Mouse (Mus musculus): ENCODE measurements around the gene Letmd1. TPM values are rescaled to one million over a fixed set of nuclear protein-coding genes. Genes with fewer than 3 reads are reported as not detected.

Gene Letmd1
- polyA plus RNA-seq, 1 experiment from 2014 or later, result 59.5 TPM

DNA sequence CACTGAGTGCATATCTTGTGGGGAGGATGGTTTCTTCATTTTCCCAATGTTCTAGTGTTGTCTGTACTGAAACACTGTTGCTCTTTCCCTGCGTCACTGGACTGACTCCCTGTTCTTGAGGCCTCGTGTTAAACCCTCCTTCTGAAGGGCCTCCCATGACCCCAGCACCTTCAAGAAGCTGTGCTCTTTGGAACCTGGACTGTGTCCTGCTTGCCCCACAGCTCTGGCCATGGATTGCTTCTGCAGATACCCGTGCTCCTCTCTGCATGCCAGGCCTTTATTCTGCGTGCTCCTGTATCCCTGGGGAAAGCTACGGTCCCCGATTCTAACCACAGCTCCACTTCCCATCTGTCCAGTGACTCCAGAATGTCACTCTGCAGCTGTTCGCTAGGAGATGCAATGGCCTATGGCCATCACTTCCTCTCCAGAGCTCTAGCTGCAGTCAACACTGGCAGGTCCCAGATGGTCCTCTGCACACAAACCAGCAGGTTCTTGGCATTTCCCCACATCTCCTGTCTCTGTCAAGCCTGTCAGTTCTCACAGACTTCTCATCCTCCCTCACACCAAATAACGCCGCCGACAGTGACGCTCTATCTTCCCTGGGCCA lies 38.8 kb upstream of the Letmd1 start:
- H3K27me3 ChIP-seq (replicated peaks), result peaks cover 13% of the 10 kb centered on the region
- H3K4me1 ChIP-seq, result no peaks in the 10 kb centered on the region
- H3K9me3 ChIP-seq, result no peaks in the 10 kb centered on the region
- H3K36me3 ChIP-seq (replicated peaks), result no peaks in the 10 kb centered on the region
- no peak overlapping the region for H3K4me2 ChIP-seq
- no peak for ATAC-seq (replicated peaks)
- no peak overlapping the region for H3K9ac ChIP-seq
- 81% methylated on average over 11 of the region's 11 CpGs for WGBS
- H3K4me3 ChIP-seq, result no peak overlapping the region
- no peak overlapping the region for H3K27ac ChIP-seq

GRCm38 (mm10) chr15:100433234-100433633 lies 35.6 kb upstream of the Letmd1 start:
- H3K36me3 ChIP-seq (replicated peaks), result no peaks in the 10 kb centered on the region
- H3K9me3 ChIP-seq, result no peaks in the 10 kb centered on the region
- 66% methylated on average over 4 of the region's 4 CpGs for WGBS
- no peaks in the 10 kb centered on the region for H3K27me3 ChIP-seq (replicated peaks)
- no peak overlapping the region for H3K27ac ChIP-seq
- no peak for ATAC-seq (replicated peaks)
- no peak overlapping the region for H3K4me2 ChIP-seq
- H3K4me1 ChIP-seq, result no peaks in the 10 kb centered on the region
- H3K9ac ChIP-seq, result no peak overlapping the region
- H3K4me3 ChIP-seq, result no peak overlapping the region

GRCm38 (mm10) chr15:100436112-100436511 lies 32.7 kb upstream of the Letmd1 start:
- 85% methylated on average over 4 of the region's 4 CpGs for WGBS
- H3K4me1 ChIP-seq, result no peaks in the 10 kb centered on the region
- H3K4me3 ChIP-seq, result no peak overlapping the region
- no peak overlapping the region for H3K27ac ChIP-seq
- no peaks in the 10 kb centered on the region for H3K27me3 ChIP-seq (replicated peaks)
- H3K9me3 ChIP-seq, result no peaks in the 10 kb centered on the region
- H3K36me3 ChIP-seq (replicated peaks), result no peaks in the 10 kb centered on the region
- ATAC-seq (replicated peaks), result no peak
- no peak overlapping the region for H3K9ac ChIP-seq
- no peak overlapping the region for H3K4me2 ChIP-seq

DNA sequence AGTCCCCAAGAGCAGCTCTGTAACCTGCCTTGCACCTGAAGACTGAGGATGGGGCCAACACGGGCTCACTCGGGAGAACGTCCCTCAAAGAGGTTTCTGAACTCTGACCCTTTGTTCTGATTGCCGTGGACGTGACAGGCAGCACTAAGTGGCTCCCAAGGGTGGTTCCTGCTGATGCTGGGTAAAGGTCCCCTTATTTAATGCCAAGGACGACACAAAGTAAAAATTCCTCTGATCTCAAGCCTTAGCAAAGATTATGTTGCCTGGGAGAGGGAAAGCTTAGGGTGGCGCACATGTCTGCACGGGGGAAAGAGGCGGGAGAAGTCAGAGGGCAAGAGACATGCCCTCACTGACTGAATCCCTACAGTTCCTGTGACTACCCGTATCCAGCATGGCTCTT lies 32.3 kb upstream of the Letmd1 start:
- no peak overlapping the region for H3K4me3 ChIP-seq
- H3K9ac ChIP-seq, result no peak overlapping the region
- 60% methylated on average over 10 of the region's 10 CpGs for WGBS
- no peaks in the 10 kb centered on the region for H3K9me3 ChIP-seq
- H3K36me3 ChIP-seq (replicated peaks), result no peaks in the 10 kb centered on the region
- H3K27ac ChIP-seq, result no peak overlapping the region
- H3K4me2 ChIP-seq, result no peak overlapping the region
- no peak for ATAC-seq (replicated peaks)
- no peaks in the 10 kb centered on the region for H3K4me1 ChIP-seq
- H3K27me3 ChIP-seq (replicated peaks), result no peaks in the 10 kb centered on the region

GRCm38 (mm10) chr15:100443126-100443922 lies 25.5 kb upstream of the Letmd1 start:
- peaks cover 11% of the 10 kb centered on the region for H3K4me1 ChIP-seq
- no peaks in the 10 kb centered on the region for H3K27me3 ChIP-seq (replicated peaks)
- 8% methylated on average over 20 of the region's 31 CpGs for WGBS
- peak overlapping the region; percentile 57 for H3K4me2 ChIP-seq
- H3K36me3 ChIP-seq (replicated peaks), result no peaks in the 10 kb centered on the region
- H3K27ac ChIP-seq, result peak overlapping the region; percentile 80
- peak; percentile 98 for ATAC-seq (replicated peaks)
- H3K9ac ChIP-seq, result peak overlapping the region; percentile 55
- peak overlapping the region; percentile 45 for H3K4me3 ChIP-seq
- H3K9me3 ChIP-seq, result no peaks in the 10 kb centered on the region

DNA sequence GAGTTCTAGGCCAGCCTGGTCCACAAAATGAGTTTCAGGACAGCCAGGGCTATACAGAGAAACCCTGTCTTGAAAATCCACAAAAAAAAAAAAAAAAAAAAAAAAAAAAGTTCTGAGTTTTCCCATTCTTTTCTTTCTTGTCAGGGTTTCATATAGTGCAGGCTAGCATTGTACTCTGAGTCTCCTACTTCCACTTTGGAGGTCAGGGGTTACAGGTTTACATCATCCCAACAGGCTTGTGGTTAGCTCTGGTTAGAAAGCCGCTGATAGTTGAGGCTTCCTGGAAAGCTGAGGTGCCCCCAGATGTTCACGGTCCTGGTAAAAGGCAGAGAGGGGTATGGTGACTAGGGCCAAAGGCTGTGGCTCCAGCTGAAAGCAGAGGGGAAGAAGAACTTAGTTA lies 21.9 kb upstream of the Letmd1 start:
- Histone ChIP-seq H3K4me3 (no peak overlapping the region), H3K9me3 (no peaks in the 10 kb centered on the region), H3K9ac (no peak overlapping the region), H3K4me1 (peaks cover 11% of the 10 kb centered on the region), H3K27me3 (replicated peaks) (no peaks in the 10 kb centered on the region), H3K27ac (no peak overlapping the region), H3K4me2 (no peak overlapping the region), H3K36me3 (replicated peaks) (no peaks in the 10 kb centered on the region)
- 91% methylated on average over 2 of the region's 2 CpGs for WGBS
- ATAC-seq (replicated peaks), result no peak

DNA sequence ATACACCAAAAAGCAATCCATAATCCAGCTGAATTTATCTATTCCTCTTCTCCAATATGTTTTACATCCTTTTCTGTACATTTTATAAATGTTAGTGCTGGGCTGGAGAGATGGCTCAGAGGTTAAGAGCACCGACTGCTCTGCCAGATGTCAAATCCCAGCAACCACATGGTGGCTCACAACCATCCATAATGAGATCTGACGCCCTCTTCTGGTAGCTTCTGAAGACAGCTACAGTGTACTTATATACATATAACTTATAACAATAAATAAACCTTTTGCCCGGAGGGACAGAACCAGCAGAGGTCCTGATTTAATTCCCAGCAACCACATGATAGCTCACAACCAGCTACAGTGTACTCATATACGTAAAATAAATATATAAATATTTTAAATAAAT lies 20.3 kb upstream of the Letmd1 start:
- 76% methylated on average over 4 of the region's 4 CpGs for WGBS
- Histone ChIP-seq H3K36me3 (replicated peaks) (no peaks in the 10 kb centered on the region), H3K9me3 (no peaks in the 10 kb centered on the region), H3K27ac (no peak overlapping the region), H3K27me3 (replicated peaks) (no peaks in the 10 kb centered on the region), H3K9ac (no peak overlapping the region), H3K4me1 (peaks cover 6% of the 10 kb centered on the region), H3K4me3 (no peak overlapping the region), H3K4me2 (no peak overlapping the region)
- no peak for ATAC-seq (replicated peaks)

- WGBS, result 90% methylated on average over 3 of the region's 3 CpGs
- H3K4me3 ChIP-seq, result no peak overlapping the region
- H3K27me3 ChIP-seq (replicated peaks), result no peaks in the 10 kb centered on the region
- H3K4me2 ChIP-seq, result no peak overlapping the region
- ATAC-seq (replicated peaks), result no peak
- no peaks in the 10 kb centered on the region for H3K36me3 ChIP-seq (replicated peaks)
- no peak overlapping the region for H3K9ac ChIP-seq
- no peaks in the 10 kb centered on the region for H3K4me1 ChIP-seq
- H3K9me3 ChIP-seq, result no peaks in the 10 kb centered on the region
- no peak overlapping the region for H3K27ac ChIP-seq
These were observed 19.3 kb upstream of the Letmd1 start for GRCm38 (mm10) chr15:100449495-100449894.

DNA sequence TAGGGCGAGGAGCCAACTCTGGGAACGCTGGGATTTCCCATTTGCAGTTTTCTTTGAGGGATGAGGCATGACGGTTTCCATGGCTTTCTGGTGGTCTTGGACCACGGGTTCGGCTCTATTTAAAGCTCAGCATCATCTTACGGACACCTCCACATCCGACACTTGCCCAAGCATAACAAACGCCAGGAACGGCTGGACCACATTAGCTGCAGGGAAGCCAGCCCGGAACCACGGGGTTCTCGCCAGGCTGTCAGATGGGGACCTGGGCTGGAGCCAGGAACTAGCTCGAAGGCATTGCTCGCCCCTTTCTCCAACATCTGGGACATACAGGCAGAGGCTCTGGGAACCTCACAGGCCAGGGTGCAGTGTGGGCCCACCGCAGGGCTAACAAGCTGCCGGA lies 17.6 kb upstream of the Letmd1 start:
- Histone ChIP-seq H3K9me3 (no peaks in the 10 kb centered on the region), H3K27me3 (replicated peaks) (no peaks in the 10 kb centered on the region), H3K9ac (no peak overlapping the region), H3K36me3 (replicated peaks) (no peaks in the 10 kb centered on the region), H3K27ac (no peak overlapping the region), H3K4me1 (no peaks in the 10 kb centered on the region), H3K4me2 (no peak overlapping the region), H3K4me3 (no peak overlapping the region)
- ATAC-seq (replicated peaks), result no peak
- 74% methylated on average over 16 of the region's 16 CpGs for WGBS

DNA sequence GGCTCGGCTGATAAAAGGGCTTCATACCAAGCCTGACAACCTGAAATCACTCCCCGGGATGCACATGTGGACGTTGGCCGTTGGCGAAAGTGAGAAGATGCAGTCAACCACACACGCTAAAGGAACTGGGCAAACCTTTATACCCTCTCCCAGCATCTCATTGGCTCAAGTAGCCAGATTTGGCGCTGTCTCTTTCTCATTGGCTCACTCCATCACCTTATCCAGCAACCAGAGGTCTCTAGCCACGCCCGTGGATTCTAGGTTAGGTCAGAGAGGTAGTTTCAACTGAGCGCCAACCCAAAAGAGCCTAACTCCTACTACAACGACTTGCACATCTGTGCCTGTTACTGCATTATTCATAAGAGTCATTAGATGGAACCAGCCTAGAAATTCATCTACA lies 16.3 kb upstream of the Letmd1 start:
- no peaks in the 10 kb centered on the region for H3K36me3 ChIP-seq (replicated peaks)
- 82% methylated on average over 11 of the region's 11 CpGs for WGBS
- H3K9me3 ChIP-seq, result no peaks in the 10 kb centered on the region
- no peaks in the 10 kb centered on the region for H3K27me3 ChIP-seq (replicated peaks)
- H3K4me3 ChIP-seq, result no peak overlapping the region
- no peak overlapping the region for H3K4me2 ChIP-seq
- no peaks in the 10 kb centered on the region for H3K4me1 ChIP-seq
- ATAC-seq (replicated peaks), result no peak
- H3K27ac ChIP-seq, result no peak overlapping the region
- H3K9ac ChIP-seq, result no peak overlapping the region

- H3K9me3 ChIP-seq, result no peaks in the 10 kb centered on the region
- ATAC-seq (replicated peaks), result no peak
- H3K4me3 ChIP-seq, result no peak overlapping the region
- H3K27me3 ChIP-seq (replicated peaks), result 0 out of 2 replicates have a peak, but pooled peaks cover 5% of the 10 kb centered on the region
- no peak overlapping the region for H3K9ac ChIP-seq
- no peaks in the 10 kb centered on the region for H3K4me1 ChIP-seq
- H3K27ac ChIP-seq, result no peak overlapping the region
- 65% methylated on average over 7 of the region's 7 CpGs for WGBS
- H3K36me3 ChIP-seq (replicated peaks), result no peaks in the 10 kb centered on the region
- H3K4me2 ChIP-seq, result no peak overlapping the region
These were observed 12.3 kb upstream of the Letmd1 start for GRCm38 (mm10) chr15:100456356-100456991.

GRCm38 (mm10) chr15:100457340-100457739 lies 11.5 kb upstream of the Letmd1 start:
- Histone ChIP-seq H3K4me2 (no peak overlapping the region), H3K27ac (no peak overlapping the region), H3K4me1 (no peaks in the 10 kb centered on the region), H3K9me3 (no peaks in the 10 kb centered on the region), H3K9ac (no peak overlapping the region), H3K27me3 (replicated peaks) (0 out of 2 replicates have a peak, but pooled peaks cover 5% of the 10 kb centered on the region), H3K36me3 (replicated peaks) (no peaks in the 10 kb centered on the region), H3K4me3 (no peak overlapping the region)
- ATAC-seq (replicated peaks), result peak; percentile 70; the same call in 1 of the 2 replicates
- WGBS, result 10% methylated on average over 17 of the region's 17 CpGs
